Mouse (Mus musculus) midbrain, embryonic 15.5 days (tissue): ENCODE data around the gene Myf6. TPM values are rescaled to one million over a fixed set of nuclear protein-coding genes. Genes with fewer than 3 reads are reported as not detected.
A peak's percentile ranks its signal among the peaks of the same experiment; 100 is the strongest.

Source experiments
- ATAC-seq: fragments of 200-750 bp; cut with Nextera tagmentation; replicated peaks from 2 replicates; pipeline ENCODE4 v1.8.0; 2017; ENCODE audit warnings: moderate TSS enrichment
- H3K27ac ChIP-seq: fragments of 300-500 bp; sonication (generic); 2 replicates; pipeline ENCODE4 v1.5.1; 2015; ENCODE audit warnings: mild to moderate bottlenecking, inconsistent platforms
- H3K27me3 ChIP-seq: fragments of 300-500 bp; sonication (generic); replicated peaks from 2 replicates; pipeline ENCODE4 v1.6.1; 2015; ENCODE audit warnings: inconsistent platforms
- H3K36me3 ChIP-seq: fragments of 300-500 bp; sonication (generic); replicated peaks from 2 replicates; pipeline ENCODE4 v1.6.1; 2015; ENCODE audit warnings: inconsistent platforms
- H3K4me1 ChIP-seq: fragments of 300-500 bp; sonication (generic); 2 replicates; pipeline ENCODE4 v1.6.1; 2015; ENCODE audit warnings: inconsistent platforms
- H3K4me2 ChIP-seq: fragments of 300-500 bp; sonication (generic); 2 replicates; pipeline ENCODE4 v1.6.1; 2015; ENCODE audit warnings: inconsistent platforms, mild to moderate bottlenecking, moderate library complexity
- H3K4me3 ChIP-seq: fragments of 300-500 bp; sonication (generic); 2 replicates; pipeline ENCODE4 v1.5.1; 2015; ENCODE audit warnings: mild to moderate bottlenecking, inconsistent platforms
- H3K9ac ChIP-seq: fragments of 300-500 bp; sonication (generic); 2 replicates; pipeline ENCODE4 v1.6.1; 2015; ENCODE audit warnings: mild to moderate bottlenecking, inconsistent platforms
- H3K9me3 ChIP-seq: fragments of 300-500 bp; sonication (generic); 2 replicates; pipeline ENCODE4 v1.6.1; 2016; ENCODE audit warnings: inconsistent platforms
- WGBS: fragments of 180-500 bp; shearing (Covaris S2); methylation state at CpG from one replicate; pipeline ENCODE4 v1.1.7; 2015; ENCODE audit warnings: mixed read lengths; 5-methylcytosine and 5-hydroxymethylcytosine counted together
- microRNA-seq: library from miRNA; unstranded; fragments of <30 nt; microRNA quantifications from one replicate; pipeline ENCODE4, GENCODE M21; 2016
- polyA plus RNA-seq: library from polyadenylated mRNA; unstranded; fragments of >200 nt; fragmentation: Nextera tagmentation; extraction: Ambion mirVana; gene quantifications from 2 replicates; pipeline ENCODE4 v1.2.1, GENCODE M21; 2015

Myf6 gene
- polyA plus RNA-seq, 1 experiment from 2014 or later, result not detected

- H3K4me2 ChIP-seq, result peak overlapping the region; percentile 49
- no peak overlapping the region for H3K9ac ChIP-seq
- ATAC-seq, result peak; percentile 71; the same call in 1 of the 2 replicates
- H3K4me1 ChIP-seq, result no peaks in the 10 kb centered on the region
- WGBS, result 34% methylated on average over 18 of the region's 18 CpGs
- no peaks in the 10 kb centered on the region for H3K27me3 ChIP-seq
- H3K27ac ChIP-seq, result no peak overlapping the region
- H3K4me3 ChIP-seq, result peak overlapping the region; percentile 31
- H3K36me3 ChIP-seq, result no peaks in the 10 kb centered on the region
- H3K9me3 ChIP-seq, result no peaks in the 10 kb centered on the region
These were observed 1.5 kb downstream of the Myf6 start for GRCm38 (mm10) chr10:107492867-107493579.

GRCm38 (mm10) chr10:107488654-107489315 lies 5.8 kb downstream of the Myf6 start:
- Histone ChIP-seq H3K4me2 (no peak overlapping the region), H3K36me3 (no peaks in the 10 kb centered on the region), H3K9ac (no peak overlapping the region), H3K27ac (no peak overlapping the region), H3K9me3 (no peaks in the 10 kb centered on the region), H3K4me1 (no peaks in the 10 kb centered on the region), H3K27me3 (no peaks in the 10 kb centered on the region), H3K4me3 (no peak overlapping the region)
- no peak for ATAC-seq
- WGBS, result 32% methylated on average over 12 of the region's 12 CpGs

GRCm38 (mm10) chr10:107486770-107487169 lies 7.8 kb downstream of the Myf6 start:
- Histone ChIP-seq H3K9me3 (no peaks in the 10 kb centered on the region), H3K4me1 (no peaks in the 10 kb centered on the region), H3K4me3 (no peak overlapping the region), H3K9ac (no peak overlapping the region), H3K4me2 (no peak overlapping the region), H3K27ac (no peak overlapping the region), H3K27me3 (no peaks in the 10 kb centered on the region), H3K36me3 (no peaks in the 10 kb centered on the region)
- 73% methylated on average over 12 of the region's 12 CpGs for WGBS
- no peak for ATAC-seq

- H3K36me3 ChIP-seq, result no peaks in the 10 kb centered on the region
- WGBS, result 84% methylated on average over 8 of the region's 8 CpGs
- no peak within 1 kb of the TSS for H3K4me3 ChIP-seq
- no peak within 1 kb of the TSS for H3K4me2 ChIP-seq
- H3K9me3 ChIP-seq, result no peaks in the 10 kb centered on the region
- no peak within 1 kb of the TSS for H3K27ac ChIP-seq
- no peak within 1 kb of the TSS for H3K9ac ChIP-seq
- ATAC-seq, result no peak
- H3K4me1 ChIP-seq, result no peaks in the 10 kb centered on the region
- no peaks in the 10 kb centered on the region for H3K27me3 ChIP-seq
These were observed 8.7 kb downstream of the Myf6 start, which contains the start of gene Myf5 for GRCm38 (mm10) chr10:107485870-107486269. Myf5 (minus strand) TSS chr10:107486134.

GRCm38 (mm10) chr10:107484050-107484449 lies 10.5 kb downstream of the Myf6 start:
- Histone ChIP-seq H3K27ac (no peak overlapping the region), H3K9ac (no peak overlapping the region), H3K9me3 (no peaks in the 10 kb centered on the region), H3K36me3 (no peaks in the 10 kb centered on the region), H3K4me3 (no peak overlapping the region), H3K27me3 (no peaks in the 10 kb centered on the region), H3K4me1 (no peaks in the 10 kb centered on the region), H3K4me2 (no peak overlapping the region)
- 80% methylated on average over 10 of the region's 10 CpGs for WGBS
- ATAC-seq, result no peak

- H3K4me2 ChIP-seq, result no peak overlapping the region
- H3K4me3 ChIP-seq, result no peak overlapping the region
- H3K27ac ChIP-seq, result no peak overlapping the region
- no peaks in the 10 kb centered on the region for H3K27me3 ChIP-seq
- no peak overlapping the region for H3K9ac ChIP-seq
- no peaks in the 10 kb centered on the region for H3K4me1 ChIP-seq
- H3K9me3 ChIP-seq, result no peaks in the 10 kb centered on the region
- no peaks in the 10 kb centered on the region for H3K36me3 ChIP-seq
- no peak for ATAC-seq
- 59% methylated on average over 2 of the region's 2 CpGs for WGBS
These were observed 21.0 kb downstream of the Myf6 start for GRCm38 (mm10) chr10:107473497-107473896.

- H3K4me2 ChIP-seq, result no peak overlapping the region
- no peaks in the 10 kb centered on the region for H3K9me3 ChIP-seq
- no peaks in the 10 kb centered on the region for H3K4me1 ChIP-seq
- no peak overlapping the region for H3K9ac ChIP-seq
- H3K4me3 ChIP-seq, result no peak overlapping the region
- 41% methylated on average over 5 of the region's 5 CpGs for WGBS
- H3K36me3 ChIP-seq, result no peaks in the 10 kb centered on the region
- no peak for ATAC-seq
- H3K27me3 ChIP-seq, result no peaks in the 10 kb centered on the region
- H3K27ac ChIP-seq, result no peak overlapping the region
These were observed 22.8 kb downstream of the Myf6 start for GRCm38 (mm10) chr10:107471712-107472111.

- Histone ChIP-seq H3K27ac (no peak overlapping the region), H3K36me3 (no peaks in the 10 kb centered on the region), H3K9ac (no peak overlapping the region), H3K9me3 (no peaks in the 10 kb centered on the region), H3K4me3 (no peak overlapping the region), H3K4me2 (no peak overlapping the region), H3K4me1 (no peaks in the 10 kb centered on the region), H3K27me3 (no peaks in the 10 kb centered on the region)
- WGBS, result 95% methylated on average over 7 of the region's 7 CpGs
- no peak for ATAC-seq
These were observed 26.7 kb downstream of the Myf6 start for GRCm38 (mm10) chr10:107467819-107468218.

GRCm38 (mm10) chr10:107449496-107450330 lies 44.8 kb downstream of the Myf6 start:
- Histone ChIP-seq H3K4me2 (no peak overlapping the region), H3K4me1 (no peaks in the 10 kb centered on the region), H3K9me3 (no peaks in the 10 kb centered on the region), H3K27ac (no peak overlapping the region), H3K4me3 (no peak overlapping the region), H3K27me3 (no peaks in the 10 kb centered on the region), H3K36me3 (no peaks in the 10 kb centered on the region), H3K9ac (no peak overlapping the region)
- no peak for ATAC-seq
- 95% methylated on average over 5 of the region's 5 CpGs for WGBS

Small RNA genes lying within 50 kb of the gene (microRNA-seq; reads per million reads assigned to microRNA genes)
- gene Gm44403, result not detected

Other genes starting within 250 kb of the Myf6 start
- gene Lin7a, start 223.1 kb downstream of the Myf6 start, polyA plus RNA-seq, result 35.9 and 45.3 TPM in 2 replicates
- gene Myf5, start 8.6 kb downstream of the Myf6 start, polyA plus RNA-seq, result not detected in 2 replicates
- gene Ptprq, start 225.3 kb upstream of the Myf6 start, polyA plus RNA-seq, result 0.13 and 0.26 TPM in 2 replicates